Mouse (Mus musculus) cerebellum, adult 2 months (tissue): ENCODE measurements at regions not wholly inside any gene's neighbourhood (a gene's known extent, or its start where the extent isn't known, plus 50 kb on each side); places are given as distances from the start of the nearest gene placed in this dataset.

Experiments used
- CTCF ChIP-seq: fragments of 200-500 bp; IDR thresholded peaks from 2 replicates; pipeline ENCODE4 v1.5.1; 2011; ENCODE audit warnings: low read depth, mild to moderate bottlenecking, control low read depth, low read length, moderate library complexity, borderline replicate concordance; ENCODE audit not compliant: insufficient read depth
- POLR2A ChIP-seq: fragments of 200-500 bp; IDR thresholded peaks from 2 replicates; pipeline ENCODE4 v1.6.1; 2011; ENCODE audit warnings: low read length, control low read depth, borderline replicate concordance; ENCODE audit not compliant: insufficient read depth

DNA sequence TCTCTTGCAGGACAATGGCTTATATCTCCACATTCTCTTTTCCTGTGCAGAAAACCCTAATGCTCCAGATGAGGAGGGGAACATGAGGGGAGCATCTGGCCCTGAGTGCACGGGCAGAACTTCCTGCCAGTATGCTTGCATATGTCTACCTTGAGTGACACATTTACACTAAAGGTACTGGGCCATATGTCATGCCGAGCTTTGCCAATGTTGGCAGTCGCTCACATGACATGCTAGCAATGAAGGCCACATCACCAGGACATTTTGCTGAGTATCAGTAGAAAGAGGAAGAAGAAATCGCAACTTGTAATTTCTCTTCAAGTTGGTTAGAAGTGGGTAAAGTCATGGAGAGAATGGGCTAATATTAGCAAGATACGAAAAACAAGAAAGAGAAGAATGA, 91.2 kb upstream of the Tbx18 start:
- TF ChIP-seq POLR2A (no peak), CTCF (no peak)
